Mouse (Mus musculus): ENCODE results near the gene Dennd1b. TPM values are rescaled to one million over a fixed set of nuclear protein-coding genes. Genes with fewer than 3 reads are reported as not detected.

The Dennd1b gene
- polyA plus RNA-seq, 1 experiment from 2014 or later, result 6.1 TPM

DNA sequence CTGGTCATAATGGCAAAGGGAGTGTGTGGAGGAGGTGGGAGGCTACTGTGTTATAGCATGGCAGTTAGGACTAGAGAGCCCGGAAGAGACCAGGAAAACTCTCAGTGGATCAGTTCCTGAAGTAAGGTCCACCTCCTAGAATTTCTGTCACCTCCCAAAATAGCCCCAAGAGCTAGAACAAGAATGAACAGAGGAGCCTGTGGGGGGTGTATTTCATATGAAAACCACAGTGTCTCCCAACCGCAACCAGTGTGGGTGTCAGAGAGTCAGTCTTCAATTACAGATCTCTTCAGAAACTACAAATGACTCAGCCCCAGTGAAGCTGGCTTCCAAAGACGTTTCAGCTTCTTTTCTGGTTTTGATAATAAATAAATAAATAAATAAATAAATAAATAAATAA, 32.4 kb upstream of the Dennd1b start:
- no peak overlapping the region for H3K27ac ChIP-seq (ENCODE audit: low read depth, low read length)
- no peaks in the 10 kb centered on the region for H3K4me1 ChIP-seq (ENCODE audit: control insufficient read depth, insufficient read depth, low read length)
- no peak overlapping the region for H3K4me3 ChIP-seq (ENCODE audit: low read depth, low read length)
- no peaks in the 10 kb centered on the region for H3K9me3 ChIP-seq (replicated peaks; ENCODE audit: control insufficient read depth, low read length)
- ATAC-seq, result no peak
- 84% methylated on average over 3 of the region's 3 CpGs for WGBS
- DNase-seq (ENCODE audit: low spot score), result no peak
- H3K9ac ChIP-seq (ENCODE audit: low read length), result no peak overlapping the region
- no peaks in the 10 kb centered on the region for H3K27me3 ChIP-seq (replicated peaks; ENCODE audit: control insufficient read depth, insufficient read depth, low read length)
- no peak overlapping the region for H3K4me2 ChIP-seq (ENCODE audit: low read length)
- no peaks in the 10 kb centered on the region for H3K36me3 ChIP-seq (ENCODE audit: control insufficient read depth, insufficient read depth, low read length)

DNA sequence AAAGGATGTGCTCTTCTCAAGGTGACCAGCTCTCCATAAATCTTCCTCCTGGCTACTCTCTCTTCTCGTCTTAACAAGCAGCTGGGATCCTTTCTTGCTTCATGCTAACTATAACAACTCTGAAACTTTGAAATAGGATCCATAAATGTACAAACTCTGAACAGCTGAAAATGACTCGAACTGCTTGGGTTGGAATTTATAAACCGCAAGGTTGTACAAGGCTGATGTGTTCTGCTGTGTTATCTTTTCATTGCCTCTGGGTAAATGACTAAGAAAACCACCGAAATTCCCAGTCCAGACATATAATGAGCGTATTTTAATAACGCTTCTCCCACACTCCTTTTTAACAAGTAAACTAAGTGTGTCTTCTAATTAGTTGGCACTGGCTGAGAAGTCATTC, 27.1 kb upstream of the Dennd1b start:
- DNase-seq (ENCODE audit: low spot score) (no peak), ATAC-seq (no peak)
- no peak overlapping the region for H3K9ac ChIP-seq (ENCODE audit: low read length)
- no peak overlapping the region for H3K4me3 ChIP-seq (ENCODE audit: low read depth, low read length)
- no peak overlapping the region for H3K27ac ChIP-seq (ENCODE audit: low read depth, low read length)
- no peaks in the 10 kb centered on the region for H3K4me1 ChIP-seq (ENCODE audit: control insufficient read depth, insufficient read depth, low read length)
- H3K27me3 ChIP-seq (replicated peaks; ENCODE audit: control insufficient read depth, insufficient read depth, low read length), result no peaks in the 10 kb centered on the region
- no peaks in the 10 kb centered on the region for H3K36me3 ChIP-seq (ENCODE audit: control insufficient read depth, insufficient read depth, low read length)
- no peaks in the 10 kb centered on the region for H3K9me3 ChIP-seq (replicated peaks; ENCODE audit: control insufficient read depth, low read length)
- H3K4me2 ChIP-seq (ENCODE audit: low read length), result no peak overlapping the region
- 79% methylated on average over 6 of the region's 6 CpGs for WGBS

DNA sequence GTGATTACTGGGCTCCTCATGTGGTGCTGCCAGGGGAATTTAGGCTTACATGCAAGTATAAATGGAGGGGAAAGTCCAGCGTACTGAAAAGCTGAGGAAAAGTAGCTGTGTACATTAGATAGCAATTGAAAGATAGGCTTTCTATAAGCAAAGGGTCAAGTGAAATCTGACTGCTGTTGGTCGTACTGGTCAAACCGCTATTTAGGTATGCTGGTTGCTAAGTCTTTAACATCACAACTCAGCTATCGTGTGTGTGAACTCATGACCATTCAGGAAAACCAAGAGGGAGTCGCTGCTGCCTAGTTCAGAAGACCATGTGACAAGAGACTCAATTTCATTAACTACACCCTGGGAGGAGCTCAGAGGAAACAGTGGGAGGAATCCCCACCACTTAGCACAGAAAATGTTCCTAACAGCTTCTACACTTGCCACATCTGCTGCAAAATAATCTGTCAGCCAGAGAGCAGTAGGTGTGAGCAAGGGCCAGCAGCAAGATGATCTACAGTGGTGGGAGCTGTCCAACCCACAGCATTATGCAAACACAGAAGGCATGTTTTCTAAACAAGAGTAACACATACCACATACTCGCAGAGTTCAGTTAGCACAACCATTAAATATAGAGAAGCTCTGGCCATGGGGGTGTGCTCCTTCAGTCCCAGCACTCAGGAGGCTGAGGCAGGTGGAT, 25.4 kb upstream of the Dennd1b start:
- Histone ChIP-seq H3K4me3 (ENCODE audit: low read depth, low read length) (no peak overlapping the region), H3K27ac (ENCODE audit: low read depth, low read length) (no peak overlapping the region), H3K27me3 (replicated peaks; ENCODE audit: control insufficient read depth, insufficient read depth, low read length) (no peaks in the 10 kb centered on the region), H3K9ac (ENCODE audit: low read length) (no peak overlapping the region), H3K36me3 (ENCODE audit: control insufficient read depth, insufficient read depth, low read length) (no peaks in the 10 kb centered on the region), H3K9me3 (replicated peaks; ENCODE audit: control insufficient read depth, low read length) (no peaks in the 10 kb centered on the region), H3K4me2 (ENCODE audit: low read length) (no peak overlapping the region), H3K4me1 (ENCODE audit: control insufficient read depth, insufficient read depth, low read length) (no peaks in the 10 kb centered on the region)
- ATAC-seq (no peak), DNase-seq (ENCODE audit: low spot score) (no peak)
- WGBS, result 86% methylated on average over 6 of the region's 6 CpGs

GRCm38 (mm10) chr1:138939579-138940139, 23.6 kb upstream of the Dennd1b start:
- DNase-seq (ENCODE audit: low spot score), result no peak
- Histone ChIP-seq H3K27ac (ENCODE audit: low read depth, low read length) (no peak overlapping the region), H3K36me3 (ENCODE audit: control insufficient read depth, insufficient read depth, low read length) (no peaks in the 10 kb centered on the region), H3K9me3 (replicated peaks; ENCODE audit: control insufficient read depth, low read length) (no peaks in the 10 kb centered on the region), H3K27me3 (replicated peaks; ENCODE audit: control insufficient read depth, insufficient read depth, low read length) (no peaks in the 10 kb centered on the region), H3K4me2 (ENCODE audit: low read length) (no peak overlapping the region), H3K4me3 (ENCODE audit: low read depth, low read length) (no peak overlapping the region), H3K9ac (ENCODE audit: low read length) (no peak overlapping the region), H3K4me1 (ENCODE audit: control insufficient read depth, insufficient read depth, low read length) (no peaks in the 10 kb centered on the region)
- WGBS, result 70% methylated on average over 6 of the region's 6 CpGs
- no peak for ATAC-seq

DNA sequence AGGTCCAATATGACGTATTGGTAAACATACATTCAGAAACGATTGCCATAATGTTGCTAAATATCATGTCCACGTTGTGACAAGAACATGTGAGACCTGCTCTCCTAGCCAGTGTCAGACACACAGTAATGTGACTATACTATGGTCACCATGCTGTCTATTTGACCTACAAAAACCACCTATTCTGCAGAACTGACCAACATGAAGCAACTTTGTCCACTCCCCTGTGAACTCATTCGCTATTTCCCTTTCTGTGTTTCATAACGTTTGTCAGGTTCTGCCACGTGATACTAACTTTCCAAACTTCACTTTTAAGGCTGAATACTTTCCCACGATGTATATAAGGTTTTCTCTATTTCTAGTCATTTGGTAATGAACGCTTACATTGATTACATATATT, 22.8 kb upstream of the Dennd1b start:
- Histone ChIP-seq H3K4me1 (ENCODE audit: control insufficient read depth, insufficient read depth, low read length) (no peaks in the 10 kb centered on the region), H3K4me2 (ENCODE audit: low read length) (no peak overlapping the region), H3K9me3 (replicated peaks; ENCODE audit: control insufficient read depth, low read length) (no peaks in the 10 kb centered on the region), H3K27me3 (replicated peaks; ENCODE audit: control insufficient read depth, insufficient read depth, low read length) (no peaks in the 10 kb centered on the region), H3K36me3 (ENCODE audit: control insufficient read depth, insufficient read depth, low read length) (no peaks in the 10 kb centered on the region), H3K4me3 (ENCODE audit: low read depth, low read length) (no peak overlapping the region), H3K27ac (ENCODE audit: low read depth, low read length) (no peak overlapping the region), H3K9ac (ENCODE audit: low read length) (no peak overlapping the region)
- DNase-seq (ENCODE audit: low spot score) (no peak), ATAC-seq (no peak)
- WGBS, result 92% methylated on average over 8 of the region's 8 CpGs

GRCm38 (mm10) chr1:138952173-138952572, 11.1 kb upstream of the Dennd1b start:
- Histone ChIP-seq H3K4me3 (ENCODE audit: low read depth, low read length) (no peak overlapping the region), H3K4me2 (ENCODE audit: low read length) (no peak overlapping the region), H3K27ac (ENCODE audit: low read depth, low read length) (no peak overlapping the region), H3K9ac (ENCODE audit: low read length) (no peak overlapping the region), H3K9me3 (replicated peaks; ENCODE audit: control insufficient read depth, low read length) (no peaks in the 10 kb centered on the region), H3K36me3 (ENCODE audit: control insufficient read depth, insufficient read depth, low read length) (no peaks in the 10 kb centered on the region), H3K4me1 (ENCODE audit: control insufficient read depth, insufficient read depth, low read length) (no peaks in the 10 kb centered on the region), H3K27me3 (replicated peaks; ENCODE audit: control insufficient read depth, insufficient read depth, low read length) (no peaks in the 10 kb centered on the region)
- DNase-seq (ENCODE audit: low spot score), result no peak
- no peak for ATAC-seq

DNA sequence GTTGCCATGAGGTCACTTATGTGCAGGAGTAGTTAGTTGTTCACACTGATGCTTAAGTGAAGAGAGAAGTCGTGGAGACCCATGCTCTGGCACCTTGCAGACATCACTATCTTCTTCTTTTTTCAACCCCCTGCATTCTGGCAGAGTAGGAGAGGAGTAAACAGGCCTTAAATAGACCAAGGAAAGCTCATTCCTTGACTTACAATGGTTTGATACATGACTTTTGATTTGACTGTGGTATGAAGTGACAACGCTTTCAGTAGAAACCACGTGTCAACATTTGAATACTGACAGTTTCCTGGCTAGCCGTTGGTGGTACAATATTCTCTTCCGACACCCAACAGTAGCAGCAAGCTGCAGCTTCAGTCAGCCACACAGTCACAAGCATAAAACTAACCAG, 8.3 kb upstream of the Dennd1b start:
- ATAC-seq, result no peak
- no peak for DNase-seq (ENCODE audit: low spot score)
- Histone ChIP-seq H3K27me3 (replicated peaks; ENCODE audit: control insufficient read depth, insufficient read depth, low read length) (no peaks in the 10 kb centered on the region), H3K4me2 (ENCODE audit: low read length) (no peak overlapping the region), H3K36me3 (ENCODE audit: control insufficient read depth, insufficient read depth, low read length) (no peaks in the 10 kb centered on the region), H3K9ac (ENCODE audit: low read length) (no peak overlapping the region), H3K27ac (ENCODE audit: low read depth, low read length) (no peak overlapping the region), H3K4me3 (ENCODE audit: low read depth, low read length) (no peak overlapping the region), H3K9me3 (replicated peaks; ENCODE audit: control insufficient read depth, low read length) (no peaks in the 10 kb centered on the region), H3K4me1 (ENCODE audit: control insufficient read depth, insufficient read depth, low read length) (no peaks in the 10 kb centered on the region)
- WGBS, result 87% methylated on average over 5 of the region's 5 CpGs

GRCm38 (mm10) chr1:138955455-138955854, 7.8 kb upstream of the Dennd1b start:
- no peaks in the 10 kb centered on the region for H3K4me1 ChIP-seq (ENCODE audit: control insufficient read depth, insufficient read depth, low read length)
- H3K9me3 ChIP-seq (replicated peaks; ENCODE audit: control insufficient read depth, low read length), result no peaks in the 10 kb centered on the region
- no peaks in the 10 kb centered on the region for H3K36me3 ChIP-seq (ENCODE audit: control insufficient read depth, insufficient read depth, low read length)
- no peak overlapping the region for H3K27ac ChIP-seq (ENCODE audit: low read depth, low read length)
- no peak overlapping the region for H3K9ac ChIP-seq (ENCODE audit: low read length)
- no peak for DNase-seq (ENCODE audit: low spot score)
- H3K4me3 ChIP-seq (ENCODE audit: low read depth, low read length), result no peak overlapping the region
- 83% methylated on average over 4 of the region's 4 CpGs for WGBS
- no peaks in the 10 kb centered on the region for H3K27me3 ChIP-seq (replicated peaks; ENCODE audit: control insufficient read depth, insufficient read depth, low read length)
- ATAC-seq, result no peak
- H3K4me2 ChIP-seq (ENCODE audit: low read length), result no peak overlapping the region

DNA sequence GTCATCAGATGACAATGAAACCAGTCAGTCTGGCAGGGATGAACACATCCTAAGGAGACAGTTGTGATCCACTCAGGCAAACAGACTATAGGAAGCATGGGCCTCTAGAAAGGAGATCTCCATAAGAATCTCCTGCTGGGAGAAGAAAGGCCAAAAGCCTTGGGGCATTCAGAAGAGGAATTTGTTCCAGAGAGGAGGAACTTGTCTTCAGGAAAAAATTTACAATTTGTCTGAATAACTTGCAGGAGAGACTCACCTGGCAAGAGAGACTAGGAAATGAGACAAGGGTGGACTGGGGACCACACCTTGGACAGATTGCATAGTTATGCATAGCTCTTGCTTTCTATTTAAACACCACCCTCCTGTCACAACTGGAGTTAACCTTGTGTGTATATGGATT, 6.7 kb upstream of the Dennd1b start:
- no peaks in the 10 kb centered on the region for H3K4me1 ChIP-seq (ENCODE audit: control insufficient read depth, insufficient read depth, low read length)
- no peak overlapping the region for H3K4me2 ChIP-seq (ENCODE audit: low read length)
- H3K4me3 ChIP-seq (ENCODE audit: low read depth, low read length), result no peak overlapping the region
- no peak overlapping the region for H3K27ac ChIP-seq (ENCODE audit: low read depth, low read length)
- H3K27me3 ChIP-seq (replicated peaks; ENCODE audit: control insufficient read depth, insufficient read depth, low read length), result no peaks in the 10 kb centered on the region
- no peak overlapping the region for H3K9ac ChIP-seq (ENCODE audit: low read length)
- ATAC-seq, result no peak
- no peaks in the 10 kb centered on the region for H3K36me3 ChIP-seq (ENCODE audit: control insufficient read depth, insufficient read depth, low read length)
- H3K9me3 ChIP-seq (replicated peaks; ENCODE audit: control insufficient read depth, low read length), result no peaks in the 10 kb centered on the region
- no peak for DNase-seq (ENCODE audit: low spot score)
